Mouse (Mus musculus) cerebral cortex, adult 2 months (tissue): Measurements from ENCODE around the gene Copz1.

Experiments
- WGBS: fragments of 180-500 bp; shearing (Covaris S2); methylation state at CpG from one replicate; pipeline ENCODE4 v1.1.7; 2018; 5-methylcytosine and 5-hydroxymethylcytosine counted together

The Copz1 gene

GRCm38 (mm10) chr15:103313495-103314095 is 41.1 kb downstream of the Copz1 start:
- WGBS = 20% methylated on average over 18 of the region's 18 CpGs

GRCm38 (mm10) chr15:103314181-103314580 is 41.7 kb downstream of the Copz1 start:
- 48% methylated on average over 22 of the region's 22 CpGs for WGBS

DNA sequence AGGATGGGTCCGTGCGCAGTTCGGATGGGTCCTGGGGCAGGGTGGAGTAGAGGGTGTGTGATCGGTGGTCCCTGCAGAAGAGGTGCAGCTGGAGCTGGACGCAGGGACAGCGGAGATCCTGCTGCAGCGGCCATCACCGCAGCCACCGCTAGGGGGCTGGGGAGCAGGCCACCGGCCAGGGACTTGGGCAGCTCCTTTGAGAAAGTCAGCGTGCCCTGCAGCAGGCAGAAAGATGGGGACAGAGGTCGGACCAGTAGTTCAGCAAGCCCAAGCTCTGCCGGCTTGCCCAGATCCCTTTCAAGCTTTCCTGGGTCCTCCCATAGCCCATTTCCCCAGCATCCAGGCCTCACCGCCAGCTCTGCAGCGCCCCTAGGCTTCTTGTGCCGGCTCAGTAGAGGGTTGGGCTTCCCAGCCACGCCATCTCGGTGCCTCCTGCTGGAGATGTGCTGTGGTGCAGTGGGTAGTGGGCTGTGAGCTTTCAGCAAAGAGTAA is 42.5 kb downstream of the Copz1 start:
- WGBS = 5% methylated on average over 18 of the region's 18 CpGs

DNA sequence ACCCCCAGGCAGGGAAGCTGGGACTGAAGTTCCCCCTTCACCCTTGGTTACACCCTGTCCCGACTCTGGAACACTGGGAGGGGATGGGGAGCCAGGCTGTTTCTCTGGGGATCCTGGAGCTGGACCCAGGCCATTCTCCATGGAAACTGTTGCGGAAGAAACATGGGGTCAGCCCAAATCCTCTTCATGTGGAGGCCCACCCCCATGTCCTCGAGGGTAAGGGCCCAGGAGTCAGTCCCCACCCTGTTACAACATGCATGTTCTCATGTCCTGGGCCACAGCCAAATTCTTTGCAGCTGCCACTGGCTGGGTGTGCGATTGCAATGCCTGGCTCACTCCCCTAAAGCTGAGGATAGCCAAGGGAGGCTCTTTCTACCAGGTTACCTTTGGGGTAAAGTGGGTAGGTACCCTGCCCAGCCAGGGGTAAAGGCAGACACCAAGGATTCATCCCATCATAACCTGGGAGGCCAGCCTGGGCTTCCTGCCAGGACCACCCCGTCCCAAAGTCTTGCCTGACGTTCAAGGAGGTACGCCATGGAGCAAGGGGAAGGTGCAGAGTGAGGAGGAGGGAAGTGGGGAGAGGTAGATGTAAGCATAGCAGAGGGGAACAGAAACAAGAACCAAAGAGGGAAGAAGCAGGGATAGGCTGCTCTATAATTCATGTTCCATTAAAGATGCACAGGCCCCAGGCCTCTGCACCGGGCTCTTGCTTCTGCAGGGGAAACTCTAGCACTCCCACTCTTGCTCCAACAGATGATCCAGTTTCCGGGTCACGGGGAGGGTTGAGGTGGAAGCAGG is 43.7 kb downstream of the Copz1 start:
- WGBS = 55% methylated on average over 10 of the region's 10 CpGs

DNA sequence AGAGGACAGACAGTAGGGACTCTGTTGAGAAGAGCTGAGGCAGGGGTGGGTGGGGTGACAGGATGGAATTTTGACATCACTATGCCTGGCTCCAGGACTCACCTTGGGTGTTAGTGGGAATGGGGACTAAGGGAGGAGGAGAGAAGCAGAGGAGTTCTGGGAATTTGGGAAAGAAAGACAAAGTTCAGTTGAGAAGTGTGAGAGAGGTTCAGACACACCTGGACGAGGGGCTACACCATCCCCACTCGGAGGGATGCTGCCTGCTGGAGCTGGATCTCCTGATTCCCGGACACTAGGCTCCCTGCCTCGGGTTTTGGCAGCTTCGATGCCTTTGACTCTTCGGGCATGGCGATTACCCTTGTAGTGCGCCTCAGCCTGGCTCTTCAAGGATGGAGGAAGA is 45.2 kb downstream of the Copz1 start:
- 69% methylated on average over 8 of the region's 8 CpGs for WGBS

DNA sequence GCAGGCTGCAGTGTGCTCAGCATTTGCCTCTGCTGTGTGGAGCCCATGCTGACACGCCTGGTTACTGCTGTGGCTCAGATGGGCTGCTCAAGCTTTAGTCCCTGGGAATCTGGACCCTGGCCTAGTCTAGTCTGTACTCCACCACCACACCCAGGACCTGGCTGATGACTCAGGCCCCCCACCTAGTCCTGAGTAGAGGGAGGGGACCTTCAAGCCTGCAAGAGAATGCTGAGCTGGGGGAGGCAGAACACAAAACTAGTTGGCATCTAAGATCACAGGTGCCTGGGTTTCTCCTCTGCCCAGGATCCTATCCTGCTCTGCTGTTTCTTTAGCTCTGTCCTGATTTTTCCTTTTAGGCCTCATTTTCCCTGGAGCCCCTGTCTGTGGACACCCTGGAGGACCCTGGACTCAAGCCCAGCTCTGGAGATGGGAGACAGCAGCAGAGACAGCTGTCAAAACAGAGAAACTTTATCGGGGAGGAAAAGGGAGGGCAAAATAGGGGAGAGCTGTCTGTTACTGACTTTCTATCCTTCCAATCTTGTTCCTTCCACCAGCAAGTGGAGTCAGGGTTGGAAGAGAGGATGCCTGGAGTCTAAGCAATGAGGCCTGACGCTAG is 45.8 kb downstream of the Copz1 start:
- WGBS = 62% methylated on average over 3 of the region's 3 CpGs

- 79% methylated on average over 1 of the region's 1 CpGs for WGBS
Measured at GRCm38 (mm10) chr15:103321076-103321475, 48.6 kb downstream of the Copz1 start.

GRCm38 (mm10) chr15:103322396-103322795 is 49.9 kb downstream of the Copz1 start:
- WGBS = 58% methylated on average over 4 of the region's 4 CpGs

DNA sequence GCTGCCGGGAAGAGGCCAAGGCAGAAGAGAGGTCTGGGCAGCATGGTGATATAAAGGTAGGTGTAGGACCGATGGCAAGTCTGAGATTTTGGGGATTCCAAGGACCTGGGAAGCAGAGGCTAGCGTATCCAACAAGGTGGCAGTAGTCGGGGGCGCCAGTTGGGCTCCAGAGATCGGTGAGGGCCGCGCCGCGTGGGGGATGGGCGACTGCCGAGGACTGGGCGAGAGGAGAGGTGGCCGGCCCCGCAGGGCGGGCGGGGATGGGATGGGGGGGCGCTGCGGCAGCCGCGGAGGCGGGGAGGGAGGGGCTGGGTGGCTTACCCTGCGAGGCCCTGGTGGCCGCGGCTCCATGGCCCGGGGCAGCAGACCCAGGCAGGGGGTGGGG is 50.5 kb downstream of the Copz1 start:
- WGBS = 4% methylated on average over 16 of the region's 26 CpGs

DNA sequence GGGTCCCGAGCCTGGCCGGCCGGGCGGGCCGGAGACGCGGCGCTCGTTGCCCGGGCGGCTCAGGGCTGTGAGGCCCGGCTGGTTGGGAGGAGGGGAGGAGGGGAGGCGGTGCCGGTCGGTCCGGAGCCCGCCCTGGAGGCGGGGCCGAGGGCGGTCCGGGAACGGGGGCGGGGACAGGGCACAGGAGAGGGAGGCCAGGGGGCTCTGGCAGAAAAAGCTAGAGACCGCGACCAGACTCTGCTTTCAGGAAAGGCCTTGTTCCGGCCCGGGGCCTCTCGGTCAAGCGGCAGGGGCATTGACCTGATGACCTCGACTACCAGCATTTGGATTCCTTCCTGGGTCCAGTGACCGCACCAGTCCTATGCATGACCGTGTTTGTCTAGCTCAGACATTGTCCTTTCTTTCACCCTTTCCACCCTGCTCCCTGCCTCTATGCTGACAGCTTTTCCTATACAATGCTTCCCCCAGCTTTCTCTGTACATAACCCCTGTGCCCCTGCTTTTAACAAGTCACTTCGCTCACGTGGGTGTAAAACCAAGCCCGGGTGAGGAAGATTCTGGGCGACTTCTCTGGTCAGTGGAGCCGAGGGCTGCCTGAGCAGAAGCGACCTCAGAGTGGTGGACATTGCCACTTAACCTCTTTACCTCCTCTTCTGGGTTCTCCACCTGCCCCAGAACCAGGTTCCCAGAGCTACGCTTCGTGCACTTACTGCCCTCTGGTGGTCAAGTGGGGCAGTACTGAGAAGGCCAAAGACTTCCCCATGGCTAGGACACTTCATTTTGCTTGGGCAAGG is 51.1 kb downstream of the Copz1 start:
- WGBS = 1% methylated on average over 36 of the region's 40 CpGs

DNA sequence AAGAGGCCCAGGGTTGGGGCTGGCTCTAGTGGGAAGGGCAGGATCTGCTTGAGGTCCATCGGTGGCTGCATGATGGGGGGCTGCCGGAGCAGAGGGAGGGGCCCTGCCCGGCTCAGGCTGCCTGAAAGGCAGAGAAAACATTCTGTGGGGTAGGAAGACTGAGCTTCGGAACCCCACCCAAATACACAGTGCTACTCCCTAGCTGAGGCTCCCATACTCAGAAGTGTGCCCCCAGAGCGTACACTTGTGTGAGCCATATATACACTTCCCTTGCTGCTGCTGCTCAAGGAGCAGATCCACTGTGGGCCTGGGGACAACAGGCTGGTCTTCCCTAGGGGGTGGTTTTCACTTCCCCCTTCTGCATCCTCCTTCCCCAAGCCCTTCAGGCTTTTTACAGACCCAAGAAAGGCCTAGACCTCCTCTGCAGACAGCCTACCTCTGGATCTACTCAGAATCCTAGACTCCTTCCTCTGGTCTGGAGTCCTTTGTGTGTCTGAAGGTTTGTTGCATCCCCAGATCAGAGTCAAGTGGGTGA is 60.6 kb downstream of the Copz1 start:
- WGBS = 61% methylated on average over 5 of the region's 5 CpGs

DNA sequence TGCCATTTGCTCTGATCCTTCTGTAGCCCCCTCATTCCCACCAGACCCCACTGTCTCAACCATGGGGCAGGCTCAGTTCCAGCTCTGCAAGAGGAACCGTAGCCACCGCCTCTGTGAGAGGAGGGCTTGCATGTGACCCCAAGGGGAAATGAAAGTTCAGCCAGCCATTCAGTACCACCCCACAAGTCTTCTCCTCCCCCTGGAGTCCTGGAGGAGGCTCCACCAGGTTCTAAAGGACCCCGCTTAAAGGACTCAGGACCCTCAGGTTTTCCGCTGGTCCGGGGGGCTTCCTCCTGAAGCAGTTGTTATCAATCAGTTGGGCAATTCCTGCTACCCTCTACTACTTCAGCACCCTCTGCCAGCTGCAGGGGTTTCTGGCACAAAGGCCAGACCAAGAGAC is 61.2 kb downstream of the Copz1 start:
- 72% methylated on average over 5 of the region's 5 CpGs for WGBS

GRCm38 (mm10) chr15:103334194-103334593 is 61.7 kb downstream of the Copz1 start:
- WGBS = 24% methylated on average over 2 of the region's 2 CpGs

DNA sequence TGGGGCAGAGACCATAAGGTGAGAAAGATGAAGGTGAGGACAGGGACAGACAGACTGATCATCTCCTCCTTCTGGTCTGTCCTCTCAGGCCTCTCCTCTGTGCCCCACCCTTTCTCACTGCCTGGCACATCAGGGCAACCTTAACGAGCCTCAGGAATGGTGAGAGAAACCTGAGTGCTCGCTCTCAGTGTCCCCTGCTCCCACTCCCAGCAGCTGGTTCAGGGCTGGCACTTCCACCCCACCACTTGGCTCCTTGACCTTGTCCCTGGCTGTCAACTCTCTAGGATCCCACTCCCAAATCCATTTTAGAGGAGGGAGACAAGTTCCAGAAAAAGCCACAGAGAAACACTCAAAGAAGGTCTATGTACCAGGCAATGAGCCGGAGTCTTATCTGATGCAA is 62.5 kb downstream of the Copz1 start:
- 49% methylated on average over 3 of the region's 3 CpGs for WGBS

DNA sequence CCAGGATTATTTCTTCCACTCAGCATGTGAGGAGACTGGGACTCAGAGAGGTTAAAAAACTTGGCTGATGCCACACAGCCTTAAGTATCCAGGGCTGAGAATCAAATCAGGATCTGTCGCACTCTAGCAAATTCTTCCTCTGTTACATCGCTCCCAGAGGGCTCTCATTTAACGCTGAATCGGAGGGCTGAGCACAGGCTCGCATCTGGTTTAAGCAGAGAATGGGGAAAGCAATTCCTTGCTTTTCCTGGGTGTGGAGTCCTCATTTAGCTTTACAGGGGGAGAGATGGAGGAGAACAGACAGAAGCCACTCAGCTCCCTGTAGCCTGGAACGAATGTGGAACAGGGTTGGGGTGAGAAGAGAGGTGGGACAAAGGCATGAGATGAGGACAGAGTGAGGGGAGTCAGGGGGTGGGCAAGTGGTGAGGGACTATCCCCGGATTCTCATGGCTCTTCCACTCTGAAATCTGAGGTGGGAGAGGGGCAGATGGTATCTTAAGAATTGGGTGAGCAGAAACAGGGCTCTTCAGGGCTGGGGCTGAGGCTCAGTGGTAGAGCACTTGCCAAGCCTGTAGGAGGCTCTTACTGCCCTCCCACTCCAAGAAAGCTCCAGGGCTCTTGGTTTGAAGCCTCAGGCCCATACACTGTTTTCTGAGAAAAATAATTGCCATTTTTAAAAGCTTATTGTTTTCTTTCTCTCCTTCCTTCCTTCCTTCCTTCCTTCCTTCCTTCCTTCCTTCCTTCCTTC is 63.1 kb downstream of the Copz1 start:
- WGBS = 16% methylated on average over 7 of the region's 7 CpGs

DNA sequence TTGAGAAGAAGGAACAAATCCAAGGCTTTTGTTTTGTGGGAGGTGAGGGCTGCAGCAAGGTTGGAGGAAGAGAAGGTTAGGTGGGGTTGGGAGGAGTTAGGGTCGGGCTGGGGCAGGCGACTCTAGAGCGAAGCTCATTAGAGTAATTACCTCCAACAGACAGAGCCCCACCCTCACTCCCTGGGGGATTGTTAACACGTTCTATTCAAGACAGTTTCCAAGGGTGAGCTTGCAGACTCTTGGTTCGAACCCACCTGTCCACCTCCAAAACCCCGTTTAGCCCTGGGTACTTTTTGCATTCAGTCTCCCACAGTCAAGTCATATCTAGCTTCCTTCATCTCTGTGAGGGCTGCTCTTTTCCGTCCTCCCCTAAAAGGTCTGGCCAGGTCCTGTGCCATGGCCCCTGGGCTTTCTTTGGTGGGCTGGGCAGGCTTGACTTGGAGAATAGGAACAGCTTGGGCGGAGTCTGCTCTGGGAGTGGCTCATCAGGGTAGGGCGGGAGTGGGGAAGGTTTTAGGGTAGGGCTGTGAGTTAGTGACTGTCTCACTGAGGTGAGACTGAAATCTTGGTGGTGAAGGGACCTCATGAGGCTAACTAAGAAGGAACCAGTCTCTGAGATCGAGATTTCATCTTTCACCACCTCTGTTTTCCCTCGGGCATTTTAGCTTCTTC is 64.6 kb downstream of the Copz1 start:
- WGBS = 47% methylated on average over 11 of the region's 11 CpGs

DNA sequence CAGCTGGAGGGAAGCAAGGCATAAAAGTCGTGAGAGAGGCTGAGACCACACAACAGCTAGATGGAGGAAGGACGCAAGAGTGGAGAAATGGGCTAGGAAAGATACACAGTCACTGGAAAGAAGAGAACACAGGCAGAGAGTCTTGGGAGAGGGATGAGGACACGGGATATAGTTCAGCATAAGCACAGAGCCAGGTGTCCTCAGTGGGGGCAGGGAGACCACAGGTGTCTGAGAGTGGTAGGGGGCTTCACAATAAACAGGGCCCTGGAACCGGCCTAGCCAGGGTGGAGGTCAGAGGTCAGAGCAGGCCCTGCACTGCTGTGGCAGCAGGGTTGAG is 66.3 kb downstream of the Copz1 start:
- WGBS = 45% methylated on average over 4 of the region's 4 CpGs

- 14% methylated on average over 31 of the region's 31 CpGs for WGBS
Measured at GRCm38 (mm10) chr15:103339166-103339960, 66.8 kb downstream of the Copz1 start.

GRCm38 (mm10) chr15:103339961-103340337 is 67.4 kb downstream of the Copz1 start, which contains the start of gene Zfp385a:
Gene Zfp385a (minus strand): TSS chr15:103340093.
- under 1% methylated on average over 25 of the region's 26 CpGs for WGBS

- 23% methylated on average over 4 of the region's 4 CpGs for WGBS
Measured at GRCm38 (mm10) chr15:103340786-103341185, 68.3 kb downstream of the Copz1 start.
